Mouse (Mus musculus): Measurements from ENCODE around the gene Arhgap22. TPM values are rescaled to one million over a fixed set of nuclear protein-coding genes. Genes with fewer than 3 reads are reported as not detected.

The Arhgap22 gene
- polyA plus RNA-seq, 1 experiment, result 10.8 TPM

DNA sequence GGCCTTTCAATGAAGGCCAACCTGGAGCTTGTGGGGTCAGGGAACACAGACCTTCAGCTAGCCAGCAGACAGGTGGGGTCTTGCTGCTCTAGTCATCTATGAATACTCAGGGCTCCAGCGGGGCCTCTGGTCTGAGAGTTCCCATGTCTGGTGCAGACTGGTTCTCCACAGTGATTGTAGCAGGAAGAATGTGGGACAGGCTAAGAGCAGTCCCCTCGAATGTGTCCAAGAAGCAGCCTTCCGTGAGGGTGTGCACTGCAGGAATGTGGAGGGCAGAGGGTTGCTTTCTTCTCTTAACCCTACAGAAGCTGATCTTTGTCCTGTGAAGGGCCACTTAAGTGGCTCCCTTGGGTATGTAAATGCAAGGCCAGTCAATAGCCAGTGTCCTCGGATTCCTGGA lies 98.5 kb downstream of the Arhgap22 start:
- no peaks in the 10 kb centered on the region for H3K36me3 ChIP-seq (ENCODE audit: control insufficient read depth, insufficient read depth, low read length, poor library complexity, severe bottlenecking)
- no peaks in the 10 kb centered on the region for H3K9me3 ChIP-seq (replicated peaks; ENCODE audit: control insufficient read depth, insufficient read depth, low read length, poor library complexity, severe bottlenecking)
- no peak overlapping the region for H3K4me3 ChIP-seq (ENCODE audit: low read depth, low read length)
- TF ChIP-seq POLR2A (IDR thresholded peaks at IDR 0.05; ENCODE audit: insufficient read depth, low read length) (no peak), CTCF (IDR thresholded peaks at IDR 0.05; ENCODE audit: low read depth, low read length) (no peak), EP300 (IDR thresholded peaks at IDR 0.05; ENCODE audit: insufficient read depth, low read depth, low read length) (no peak)
- no peaks in the 10 kb centered on the region for H3K27me3 ChIP-seq (ENCODE audit: control insufficient read depth, insufficient read depth, low read length, poor library complexity, severe bottlenecking)
- H3K4me1 ChIP-seq (ENCODE audit: control insufficient read depth, insufficient read depth, low read length), result no peaks in the 10 kb centered on the region
- H3K9ac ChIP-seq (ENCODE audit: low read depth, poor library complexity, severe bottlenecking), result no peak overlapping the region
- H3K27ac ChIP-seq (ENCODE audit: insufficient read depth, low read length), result no peak overlapping the region

DNA sequence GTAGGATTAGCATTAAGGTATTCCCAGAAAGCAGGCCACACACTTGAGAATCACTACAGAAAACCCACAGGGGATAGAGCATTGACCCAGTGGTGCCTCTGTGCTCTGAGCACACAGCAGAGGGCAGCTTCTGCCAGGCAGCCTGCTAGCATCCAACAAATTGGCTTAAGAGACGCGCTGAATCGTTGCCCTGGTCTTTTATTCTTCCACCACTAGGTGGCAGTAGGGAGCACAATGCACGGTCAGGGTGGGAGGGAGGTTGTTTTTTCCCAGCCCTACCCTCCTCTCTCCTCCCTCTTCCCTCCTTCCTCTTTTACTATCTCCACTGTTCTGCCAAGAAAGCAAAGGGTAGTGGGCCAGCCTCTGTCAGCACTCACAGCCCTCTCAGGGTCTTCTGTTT lies 99.8 kb downstream of the Arhgap22 start:
- TF ChIP-seq EP300 (IDR thresholded peaks at IDR 0.05; ENCODE audit: insufficient read depth, low read depth, low read length), result no peak
- peak; percentile 98 for TF ChIP-seq CTCF (IDR thresholded peaks at IDR 0.05; ENCODE audit: low read depth, low read length)
- Histone ChIP-seq H3K27ac (ENCODE audit: insufficient read depth, low read length) (no peak overlapping the region), H3K27me3 (ENCODE audit: control insufficient read depth, insufficient read depth, low read length, poor library complexity, severe bottlenecking) (no peaks in the 10 kb centered on the region), H3K4me1 (ENCODE audit: control insufficient read depth, insufficient read depth, low read length) (no peaks in the 10 kb centered on the region), H3K9ac (ENCODE audit: low read depth, poor library complexity, severe bottlenecking) (no peak overlapping the region), H3K36me3 (ENCODE audit: control insufficient read depth, insufficient read depth, low read length, poor library complexity, severe bottlenecking) (no peaks in the 10 kb centered on the region), H3K4me3 (ENCODE audit: low read depth, low read length) (no peak overlapping the region), H3K9me3 (replicated peaks; ENCODE audit: control insufficient read depth, insufficient read depth, low read length, poor library complexity, severe bottlenecking) (no peaks in the 10 kb centered on the region)

DNA sequence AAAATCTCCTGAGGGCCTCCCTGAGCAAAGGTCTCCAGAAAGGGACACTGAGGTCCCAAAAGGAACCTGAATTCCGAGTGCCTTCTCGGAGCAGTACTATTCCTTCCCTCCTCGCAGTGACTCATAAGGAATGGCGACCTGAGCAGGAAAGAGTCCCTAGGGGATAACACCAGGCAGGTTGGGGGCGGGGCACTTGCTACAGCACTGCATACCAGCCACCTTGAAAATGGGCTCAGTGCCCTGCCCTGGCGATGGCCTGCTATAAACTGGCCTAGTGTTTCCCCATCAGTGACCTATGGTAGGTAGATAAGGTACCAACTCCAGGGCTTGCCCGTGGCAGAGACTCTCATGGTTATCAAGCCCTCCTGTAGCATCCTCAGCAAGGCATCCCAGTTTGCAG lies 100.3 kb downstream of the Arhgap22 start:
- H3K36me3 ChIP-seq (ENCODE audit: control insufficient read depth, insufficient read depth, low read length, poor library complexity, severe bottlenecking), result no peaks in the 10 kb centered on the region
- no peak overlapping the region for H3K27ac ChIP-seq (ENCODE audit: insufficient read depth, low read length)
- no peak overlapping the region for H3K4me3 ChIP-seq (ENCODE audit: low read depth, low read length)
- H3K9me3 ChIP-seq (replicated peaks; ENCODE audit: control insufficient read depth, insufficient read depth, low read length, poor library complexity, severe bottlenecking), result no peaks in the 10 kb centered on the region
- no peak overlapping the region for H3K9ac ChIP-seq (ENCODE audit: low read depth, poor library complexity, severe bottlenecking)
- no peaks in the 10 kb centered on the region for H3K27me3 ChIP-seq (ENCODE audit: control insufficient read depth, insufficient read depth, low read length, poor library complexity, severe bottlenecking)
- H3K4me1 ChIP-seq (ENCODE audit: control insufficient read depth, insufficient read depth, low read length), result no peaks in the 10 kb centered on the region
- no peak for TF ChIP-seq EP300 (IDR thresholded peaks at IDR 0.05; ENCODE audit: insufficient read depth, low read depth, low read length)
- TF ChIP-seq POLR2A (IDR thresholded peaks at IDR 0.05; ENCODE audit: insufficient read depth, low read length), result no peak
- TF ChIP-seq CTCF (IDR thresholded peaks at IDR 0.05; ENCODE audit: low read depth, low read length), result no peak

DNA sequence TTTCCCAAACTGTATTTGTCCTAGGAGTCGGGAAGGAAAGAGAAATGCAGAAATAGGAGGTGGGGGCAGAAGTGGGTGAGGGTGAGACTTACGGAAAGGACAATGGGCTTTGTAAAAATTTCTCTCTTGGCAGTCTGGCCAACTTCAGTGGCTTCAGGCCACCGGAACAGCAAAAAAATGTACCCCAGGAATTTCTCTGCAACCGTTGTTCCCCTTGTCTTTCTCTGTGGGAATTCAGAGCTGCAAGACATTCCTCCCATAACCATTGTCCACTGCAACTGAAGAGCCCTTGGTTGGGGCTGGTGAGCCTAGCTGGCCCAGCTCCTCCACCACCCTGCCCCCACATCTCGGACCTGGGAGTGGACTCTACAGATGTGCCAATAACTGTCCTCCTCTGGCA lies 101.3 kb downstream of the Arhgap22 start:
- no peak overlapping the region for H3K27ac ChIP-seq (ENCODE audit: insufficient read depth, low read length)
- H3K9ac ChIP-seq (ENCODE audit: low read depth, poor library complexity, severe bottlenecking), result no peak overlapping the region
- H3K4me3 ChIP-seq (ENCODE audit: low read depth, low read length), result no peak overlapping the region
- no peaks in the 10 kb centered on the region for H3K4me1 ChIP-seq (ENCODE audit: control insufficient read depth, insufficient read depth, low read length)
- H3K27me3 ChIP-seq (ENCODE audit: control insufficient read depth, insufficient read depth, low read length, poor library complexity, severe bottlenecking), result no peaks in the 10 kb centered on the region
- TF ChIP-seq EP300 (IDR thresholded peaks at IDR 0.05; ENCODE audit: insufficient read depth, low read depth, low read length), result no peak
- H3K36me3 ChIP-seq (ENCODE audit: control insufficient read depth, insufficient read depth, low read length, poor library complexity, severe bottlenecking), result no peaks in the 10 kb centered on the region
- H3K9me3 ChIP-seq (replicated peaks; ENCODE audit: control insufficient read depth, insufficient read depth, low read length, poor library complexity, severe bottlenecking), result no peaks in the 10 kb centered on the region

DNA sequence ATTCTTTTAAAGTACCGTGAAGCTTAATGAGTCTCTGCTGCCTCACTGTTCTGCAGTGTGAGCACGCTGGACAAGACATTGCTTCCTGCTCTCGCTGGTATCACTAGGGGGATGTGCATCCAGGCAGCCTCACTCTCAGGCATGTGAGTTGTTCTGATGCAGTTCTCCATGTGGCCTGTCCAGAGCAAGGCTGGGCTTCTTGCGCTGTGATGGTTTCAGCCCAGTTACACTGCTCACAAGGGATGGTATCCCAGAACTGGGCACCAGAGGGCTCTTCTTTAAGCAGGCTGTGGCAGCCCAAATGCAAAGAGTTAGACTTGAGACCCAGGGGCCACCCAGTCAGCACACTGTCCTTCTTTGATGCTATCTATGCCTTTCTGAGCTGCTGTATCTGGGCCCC lies 101.9 kb downstream of the Arhgap22 start:
- no peaks in the 10 kb centered on the region for H3K9me3 ChIP-seq (replicated peaks; ENCODE audit: control insufficient read depth, insufficient read depth, low read length, poor library complexity, severe bottlenecking)
- H3K36me3 ChIP-seq (ENCODE audit: control insufficient read depth, insufficient read depth, low read length, poor library complexity, severe bottlenecking), result no peaks in the 10 kb centered on the region
- TF ChIP-seq EP300 (IDR thresholded peaks at IDR 0.05; ENCODE audit: insufficient read depth, low read depth, low read length), result no peak
- TF ChIP-seq POLR2A (IDR thresholded peaks at IDR 0.05; ENCODE audit: insufficient read depth, low read length), result no peak
- TF ChIP-seq CTCF (IDR thresholded peaks at IDR 0.05; ENCODE audit: low read depth, low read length), result no peak
- H3K9ac ChIP-seq (ENCODE audit: low read depth, poor library complexity, severe bottlenecking), result no peak overlapping the region
- H3K4me3 ChIP-seq (ENCODE audit: low read depth, low read length), result no peak overlapping the region
- H3K4me1 ChIP-seq (ENCODE audit: control insufficient read depth, insufficient read depth, low read length), result no peaks in the 10 kb centered on the region
- no peak overlapping the region for H3K27ac ChIP-seq (ENCODE audit: insufficient read depth, low read length)
- H3K27me3 ChIP-seq (ENCODE audit: control insufficient read depth, insufficient read depth, low read length, poor library complexity, severe bottlenecking), result no peaks in the 10 kb centered on the region

DNA sequence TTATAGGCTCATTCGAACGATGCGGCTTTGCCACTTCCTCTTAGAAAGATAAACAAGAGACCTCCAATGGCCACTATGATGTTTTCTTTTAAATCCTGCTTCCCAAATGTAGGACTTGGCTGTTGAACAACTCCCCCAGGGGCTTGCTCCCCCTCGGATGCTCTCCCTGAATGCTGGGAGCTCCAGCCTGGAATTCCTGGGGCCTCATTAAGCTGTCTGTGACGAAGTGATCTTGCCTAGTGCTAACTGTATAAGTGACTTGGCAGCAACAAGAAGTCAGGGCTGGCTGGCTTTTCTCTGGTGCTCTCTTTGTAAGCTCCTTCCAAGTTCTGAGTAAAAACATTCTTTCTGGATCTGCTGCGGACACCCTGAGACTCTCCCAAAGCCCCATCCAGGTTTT lies 104.1 kb downstream of the Arhgap22 start:
- no peaks in the 10 kb centered on the region for H3K27me3 ChIP-seq (ENCODE audit: control insufficient read depth, insufficient read depth, low read length, poor library complexity, severe bottlenecking)
- no peak overlapping the region for H3K4me3 ChIP-seq (ENCODE audit: low read depth, low read length)

More for the DNA sequence above, 104.1 kb downstream of the Arhgap22 start:
- TF ChIP-seq EP300 (IDR thresholded peaks at IDR 0.05; ENCODE audit: insufficient read depth, low read depth, low read length), result no peak
- no peak for TF ChIP-seq POLR2A (IDR thresholded peaks at IDR 0.05; ENCODE audit: insufficient read depth, low read length)
- TF ChIP-seq CTCF (IDR thresholded peaks at IDR 0.05; ENCODE audit: low read depth, low read length), result no peak
- Histone ChIP-seq H3K36me3 (ENCODE audit: control insufficient read depth, insufficient read depth, low read length, poor library complexity, severe bottlenecking) (no peaks in the 10 kb centered on the region), H3K9me3 (replicated peaks; ENCODE audit: control insufficient read depth, insufficient read depth, low read length, poor library complexity, severe bottlenecking) (no peaks in the 10 kb centered on the region), H3K4me1 (ENCODE audit: control insufficient read depth, insufficient read depth, low read length) (peaks cover 4% of the 10 kb centered on the region), H3K27ac (ENCODE audit: insufficient read depth, low read length) (no peak overlapping the region), H3K9ac (ENCODE audit: low read depth, poor library complexity, severe bottlenecking) (no peak overlapping the region)

All from ES-Bruce4 (cell line).